Mouse (Mus musculus) stomach, embryonic 16.5 days (tissue): Measurements from ENCODE around the gene Txnip. TPM values are rescaled to one million over a fixed set of nuclear protein-coding genes. Genes with fewer than 3 reads are reported as not detected.
A peak's percentile ranks its signal among the peaks of the same experiment; 100 is the strongest.

Source experiments
- ATAC-seq: fragments of 200-750 bp; cut with Nextera tagmentation; 2 replicates; pipeline ENCODE4 v1.8.0; 2017; ENCODE audit warnings: moderate number of reproducible peaks, moderate TSS enrichment; ENCODE audit not compliant: insufficient read depth, low FRiP score
- H3K27ac ChIP-seq: fragments of 300-500 bp; sonication (generic); 2 replicates; pipeline ENCODE4 v1.5.1; 2014; ENCODE audit warnings: low read length
- H3K27me3 ChIP-seq: fragments of 300-500 bp; sonication (generic); 2 replicates; pipeline ENCODE4 v1.6.1; 2014; ENCODE audit warnings: low read length, control low read depth, mixed read lengths; ENCODE audit not compliant: control insufficient read depth, insufficient read depth
- H3K36me3 ChIP-seq: fragments of 300-500 bp; sonication (generic); 2 replicates; pipeline ENCODE4 v1.6.1; 2014; ENCODE audit warnings: low read length; ENCODE audit not compliant: control insufficient read depth, insufficient read depth
- H3K4me1 ChIP-seq: fragments of 300-500 bp; sonication (generic); 2 replicates; pipeline ENCODE4 v1.6.1; 2014; ENCODE audit warnings: low read length, control low read depth, mixed read lengths; ENCODE audit not compliant: control insufficient read depth, insufficient read depth
- H3K4me2 ChIP-seq: fragments of 300-500 bp; sonication (generic); 2 replicates; pipeline ENCODE4 v1.6.1; 2014; ENCODE audit warnings: low read depth, low read length, mixed read lengths
- H3K4me3 ChIP-seq: fragments of 300-500 bp; sonication (generic); replicated peaks from 2 replicates; pipeline ENCODE4 v1.5.1; 2014; ENCODE audit warnings: mild to moderate bottlenecking, low read length
- H3K9ac ChIP-seq: fragments of 300-500 bp; sonication (generic); 2 replicates; pipeline ENCODE4 v1.6.1; 2014; ENCODE audit warnings: low read length
- H3K9me3 ChIP-seq: fragments of 300-500 bp; sonication (generic); replicated peaks from 2 replicates; pipeline ENCODE4 v1.6.1; 2016; ENCODE audit warnings: low read length, control low read depth; ENCODE audit not compliant: control insufficient read depth
- WGBS: fragments of 180-500 bp; shearing (Covaris S2); extraction: QIAGEN DNeasy Blood & Tissue Kit; methylation state at CpG from one replicate; pipeline ENCODE4 v1.1.7; 2014; 5-methylcytosine and 5-hydroxymethylcytosine counted together
- polyA plus RNA-seq: library from polyadenylated mRNA; unstranded; fragments of >200 nt; fragmentation: Nextera tagmentation; extraction: Ambion mirVana; gene quantifications from 2 replicates; pipeline ENCODE4 v1.2.1, GENCODE M21; 2015

Txnip gene
- polyA plus RNA-seq, 1 experiment from 2014 or later, result 179 TPM

GRCm38 (mm10) chr3:96555999-96556614 lies 1.6 kb upstream of the Txnip start:
- peaks cover 41% of the 10 kb centered on the region for H3K4me1 ChIP-seq
- H3K27me3 ChIP-seq, result no peaks in the 10 kb centered on the region
- 60% methylated on average over 15 of the region's 15 CpGs for WGBS
- peak overlapping the region; percentile 95 for H3K27ac ChIP-seq
- peak overlapping the region; percentile 83 for H3K4me3 ChIP-seq
- H3K9ac ChIP-seq, result peak overlapping the region; percentile 71; the same call in 1 of the 2 replicates
- peaks cover 18% of the 10 kb centered on the region; the same call in 1 of the 2 replicates for H3K36me3 ChIP-seq
- peak overlapping the region; percentile 66 for H3K4me2 ChIP-seq
- no peak for ATAC-seq
- no peaks in the 10 kb centered on the region for H3K9me3 ChIP-seq

- no peaks in the 10 kb centered on the region for H3K27me3 ChIP-seq
- peak overlapping the region; percentile 95 for H3K27ac ChIP-seq
- H3K4me3 ChIP-seq, result peak overlapping the region; percentile 83
- no peak for ATAC-seq
- H3K4me1 ChIP-seq, result peaks cover 39% of the 10 kb centered on the region
- H3K36me3 ChIP-seq, result peaks cover 21% of the 10 kb centered on the region; the same call in 1 of the 2 replicates
- peak overlapping the region; percentile 71 for H3K9ac ChIP-seq
- H3K9me3 ChIP-seq, result no peaks in the 10 kb centered on the region
- WGBS, result 3% methylated on average over 22 of the region's 22 CpGs
- peak overlapping the region; percentile 66 for H3K4me2 ChIP-seq
Measured at GRCm38 (mm10) chr3:96556651-96557635, 814 bp upstream of the Txnip start.

- Histone ChIP-seq H3K4me2 (peak overlapping the region; percentile 65), H3K27me3 (no peaks in the 10 kb centered on the region), H3K27ac (peak overlapping the region; percentile 96), H3K9me3 (no peaks in the 10 kb centered on the region), H3K4me1 (peaks cover 46% of the 10 kb centered on the region), H3K36me3 (peaks cover 21% of the 10 kb centered on the region; the same call in 1 of the 2 replicates), H3K4me3 (peak overlapping the region; percentile 83), H3K9ac (peak overlapping the region; percentile 93)
- WGBS, result under 1% methylated on average over 17 of the region's 17 CpGs
- ATAC-seq, result no peak
Measured at GRCm38 (mm10) chr3:96558159-96558558, 402 bp downstream of the Txnip start.

GRCm38 (mm10) chr3:96558668-96559196 lies 975 bp downstream of the Txnip start:
- ATAC-seq, result no peak
- Histone ChIP-seq H3K4me1 (peaks cover 48% of the 10 kb centered on the region), H3K27ac (peak overlapping the region; percentile 96), H3K27me3 (no peaks in the 10 kb centered on the region), H3K36me3 (peaks cover 21% of the 10 kb centered on the region; the same call in 1 of the 2 replicates), H3K9me3 (no peaks in the 10 kb centered on the region), H3K9ac (peak overlapping the region; percentile 93), H3K4me2 (peak overlapping the region; percentile 65), H3K4me3 (peak overlapping the region; percentile 83)
- WGBS, result 10% methylated on average over 10 of the region's 10 CpGs

- Histone ChIP-seq H3K4me1 (peaks cover 55% of the 10 kb centered on the region), H3K36me3 (peaks cover 21% of the 10 kb centered on the region; the same call in 1 of the 2 replicates), H3K4me2 (peak overlapping the region; percentile 65), H3K9ac (peak overlapping the region; percentile 93), H3K27me3 (no peaks in the 10 kb centered on the region), H3K27ac (peak overlapping the region; percentile 96; the same call in 1 of the 2 replicates), H3K9me3 (no peaks in the 10 kb centered on the region), H3K4me3 (peak overlapping the region; percentile 83)
- no peak for ATAC-seq
- 52% methylated on average over 12 of the region's 12 CpGs for WGBS
Measured at GRCm38 (mm10) chr3:96559398-96559910, 1.7 kb downstream of the Txnip start.

GRCm38 (mm10) chr3:96559911-96560850 lies 2.4 kb downstream of the Txnip start:
- H3K9ac ChIP-seq, result peak overlapping the region; percentile 93
- peaks cover 54% of the 10 kb centered on the region for H3K4me1 ChIP-seq
- H3K4me2 ChIP-seq, result peak overlapping the region; percentile 65
- H3K9me3 ChIP-seq, result no peaks in the 10 kb centered on the region
- no peak for ATAC-seq
- H3K36me3 ChIP-seq, result peaks cover 21% of the 10 kb centered on the region; the same call in 1 of the 2 replicates
- H3K27me3 ChIP-seq, result no peaks in the 10 kb centered on the region
- H3K27ac ChIP-seq, result peak overlapping the region; percentile 50
- WGBS, result 65% methylated on average over 23 of the region's 23 CpGs
- H3K4me3 ChIP-seq, result peak overlapping the region; percentile 83

- peaks cover 49% of the 10 kb centered on the region for H3K4me1 ChIP-seq
Measured at GRCm38 (mm10) chr3:96560881-96561668, 3.3 kb downstream of the Txnip start.

More at GRCm38 (mm10) chr3:96560881-96561668, 3.3 kb downstream of the Txnip start:
- Histone ChIP-seq H3K4me3 (peak overlapping the region; percentile 83), H3K27me3 (no peaks in the 10 kb centered on the region), H3K9ac (peak overlapping the region; percentile 93), H3K36me3 (peaks cover 21% of the 10 kb centered on the region; the same call in 1 of the 2 replicates), H3K9me3 (no peaks in the 10 kb centered on the region), H3K4me2 (peak overlapping the region; percentile 65), H3K27ac (peak overlapping the region; percentile 52)
- no peak for ATAC-seq
- WGBS, result 76% methylated on average over 9 of the region's 9 CpGs
